Mouse (Mus musculus) layer of hippocampus, adult 18-20 months (tissue): Measurements from ENCODE around the gene Kcnk13. TPM values are rescaled to one million over a fixed set of nuclear protein-coding genes. Genes with fewer than 3 reads are reported as not detected.

ENCODE experiments used
- DNase-seq, 2 experiments: peaks; one replicate each; pipeline ENCODE4 v3.0.0; 2022; ENCODE audit warnings: low spot score in 2 of 2
- microRNA-seq, 2 experiments: library from miRNA; unstranded; fragments of <30 nt; microRNA quantifications; one replicate each; pipeline ENCODE4 v1.2.0; 2021
- total RNA-seq, 2 experiments: library from RNA; stranded (reverse); gene quantifications; 2 replicates each; pipeline ENCODE4 v1.2.3; 2021

Kcnk13 gene
- total RNA-seq, 2 experiments from 2014 or later = 8.1 to 8.7 TPM

GRCm38 (mm10) chr12:100088026-100088425 is 123.7 kb downstream of the Kcnk13 start:
- DNase-seq = no peak

GRCm38 (mm10) chr12:100089265-100089664 is 125.0 kb downstream of the Kcnk13 start:
- DNase-seq = no peak

- DNase-seq = no peak
Observed at GRCm38 (mm10) chr12:100090750-100091149, 126.5 kb downstream of the Kcnk13 start.

GRCm38 (mm10) chr12:100093046-100093445 is 128.7 kb downstream of the Kcnk13 start:
- DNase-seq = no peak

GRCm38 (mm10) chr12:100099971-100100706 is 135.8 kb downstream of the Kcnk13 start:
- DNase-seq = peak; percentile 60 to 72

- no peak for DNase-seq
Observed at GRCm38 (mm10) chr12:100100707-100101030, 136.4 kb downstream of the Kcnk13 start.

- DNase-seq = no peak
Observed at GRCm38 (mm10) chr12:100101651-100102050, 137.4 kb downstream of the Kcnk13 start.

GRCm38 (mm10) chr12:100104530-100104929 is 140.2 kb downstream of the Kcnk13 start:
- no peak for DNase-seq

- DNase-seq = peak; percentile 59 to 87
Observed at GRCm38 (mm10) chr12:100106275-100106895, 142.1 kb downstream of the Kcnk13 start.

- no peak for DNase-seq
Observed at GRCm38 (mm10) chr12:100107436-100107835, 143.1 kb downstream of the Kcnk13 start.

GRCm38 (mm10) chr12:100109986-100110696 is 145.8 kb downstream of the Kcnk13 start, which contains the start of gene Psmc1:
Gene Psmc1 (plus strand): TSS chr12:100110154.
- DNase-seq = peak; percentile 61 to 86

Small RNA genes lying within 50 kb of the gene (microRNA-seq; reads per million reads assigned to microRNA genes)
- 0 reads per million in 2 experiments for gene Gm23291

Other genes starting within 250 kb of the Kcnk13 start
- gene Efcab11, start 80.1 kb upstream of the Kcnk13 start, total RNA-seq = under 1 TPM; 0.30 to 0.33 TPM
- gene Tdp1, start 80.0 kb upstream of the Kcnk13 start, total RNA-seq = 10 to 100 TPM; 25.8 to 31.7 TPM
- gene Psmc1, start 145.7 kb downstream of the Kcnk13 start, total RNA-seq = 100 to 1,000 TPM; 186 to 195 TPM
- 10 to 100 TPM; 16.8 to 17.4 TPM for gene Nrde2, start 195.2 kb downstream of the Kcnk13 start, total RNA-seq
- gene Calm1, start 234.9 kb downstream of the Kcnk13 start, total RNA-seq = 1,000 to 10,000 TPM; 2,031 to 2,127 TPM